Mouse (Mus musculus) forebrain, embryonic 16.5 days (tissue): ENCODE data around the gene Lin7c. TPM values are rescaled to one million over a fixed set of nuclear protein-coding genes. Genes with fewer than 3 reads are reported as not detected.

Experiments
- ATAC-seq: fragments of 200-750 bp; cut with Nextera tagmentation; 2 replicates; pipeline ENCODE4 v1.8.0; 2017; ENCODE audit warnings: mild to moderate bottlenecking, moderate library complexity
- H3K27ac ChIP-seq: fragments of 300-500 bp; sonication (generic); 2 replicates; pipeline ENCODE4 v1.5.1; 2014; ENCODE audit warnings: low read length, control low read depth
- H3K27me3 ChIP-seq: fragments of 300-500 bp; sonication (generic); replicated peaks from 2 replicates; pipeline ENCODE4 v1.6.1; 2014; ENCODE audit warnings: low read length; ENCODE audit not compliant: control insufficient read depth, insufficient read depth
- H3K36me3 ChIP-seq: fragments of 300-500 bp; sonication (generic); 2 replicates; pipeline ENCODE4 v1.6.1; 2014; ENCODE audit not compliant: control insufficient read depth, insufficient read depth
- H3K4me1 ChIP-seq: fragments of 300-500 bp; sonication (generic); replicated peaks from 2 replicates; pipeline ENCODE4 v1.6.1; 2014; ENCODE audit warnings: low read length; ENCODE audit not compliant: control insufficient read depth, insufficient read depth
- H3K4me2 ChIP-seq: fragments of 300-500 bp; sonication (generic); 2 replicates; pipeline ENCODE4 v1.6.1; 2014; ENCODE audit warnings: mild to moderate bottlenecking, low read length, control low read depth
- H3K4me3 ChIP-seq: fragments of 300-500 bp; sonication (generic); replicated peaks from 2 replicates; pipeline ENCODE4 v1.5.1; 2014; ENCODE audit warnings: mild to moderate bottlenecking, low read length, control low read depth
- H3K9ac ChIP-seq: fragments of 300-500 bp; sonication (generic); replicated peaks from 2 replicates; pipeline ENCODE4 v1.6.1; 2014; ENCODE audit warnings: low read depth, low read length, control low read depth
- H3K9me3 ChIP-seq: fragments of 300-500 bp; sonication (generic); 2 replicates; pipeline ENCODE4 v1.6.1; 2016; ENCODE audit warnings: low read length; ENCODE audit not compliant: control insufficient read depth
- WGBS: fragments of 180-500 bp; shearing (Covaris S2); extraction: QIAGEN DNeasy Blood & Tissue Kit; methylation state at CpG from one replicate; pipeline ENCODE4 v1.1.7; 2014; 5-methylcytosine and 5-hydroxymethylcytosine counted together
- polyA plus RNA-seq: library from polyadenylated mRNA; unstranded; fragments of >200 nt; fragmentation: Nextera tagmentation; extraction: Ambion mirVana; gene quantifications from 2 replicates; pipeline ENCODE4 v1.2.1, GENCODE M21; 2015

The Lin7c gene
- polyA plus RNA-seq, 1 experiment from 2014 or later, result 207 TPM

GRCm38 (mm10) chr2:109944995-109945394 is 54.3 kb downstream of the Lin7c start:
- Histone ChIP-seq H3K27ac (no peak overlapping the region), H3K9ac (no peak overlapping the region), H3K4me2 (no peak overlapping the region), H3K4me1 (peaks cover 13% of the 10 kb centered on the region), H3K27me3 (peaks cover 54% of the 10 kb centered on the region), H3K9me3 (no peaks in the 10 kb centered on the region), H3K4me3 (no peak overlapping the region), H3K36me3 (no peaks in the 10 kb centered on the region)
- 73% methylated on average over 9 of the region's 9 CpGs for WGBS
- ATAC-seq, result no peak

- Histone ChIP-seq H3K4me2 (no peak overlapping the region), H3K36me3 (no peaks in the 10 kb centered on the region), H3K27ac (no peak overlapping the region), H3K27me3 (peaks cover 59% of the 10 kb centered on the region), H3K4me3 (no peak overlapping the region), H3K9ac (no peak overlapping the region), H3K4me1 (peaks cover 13% of the 10 kb centered on the region), H3K9me3 (no peaks in the 10 kb centered on the region)
- WGBS, result 74% methylated on average over 4 of the region's 4 CpGs
- ATAC-seq, result no peak
Measured at GRCm38 (mm10) chr2:109945532-109945931, 54.9 kb downstream of the Lin7c start.

GRCm38 (mm10) chr2:109946426-109946825 is 55.8 kb downstream of the Lin7c start:
- H3K9me3 ChIP-seq, result no peaks in the 10 kb centered on the region
- no peak overlapping the region for H3K4me2 ChIP-seq
- no peak overlapping the region for H3K27ac ChIP-seq
- peaks cover 65% of the 10 kb centered on the region for H3K27me3 ChIP-seq
- no peak overlapping the region for H3K4me3 ChIP-seq
- ATAC-seq, result no peak
- no peaks in the 10 kb centered on the region for H3K36me3 ChIP-seq
- peaks cover 13% of the 10 kb centered on the region for H3K4me1 ChIP-seq
- no peak overlapping the region for H3K9ac ChIP-seq
- WGBS, result 93% methylated on average over 6 of the region's 6 CpGs

GRCm38 (mm10) chr2:109949519-109949918 is 58.9 kb downstream of the Lin7c start:
- no peak overlapping the region for H3K4me3 ChIP-seq
- H3K27me3 ChIP-seq, result peaks cover 71% of the 10 kb centered on the region
- no peaks in the 10 kb centered on the region for H3K36me3 ChIP-seq
- H3K9ac ChIP-seq, result no peak overlapping the region
- H3K4me1 ChIP-seq, result peaks cover 3% of the 10 kb centered on the region; the same call in 1 of the 2 replicates
- no peak for ATAC-seq
- no peak overlapping the region for H3K4me2 ChIP-seq
- no peak overlapping the region for H3K27ac ChIP-seq
- H3K9me3 ChIP-seq, result no peaks in the 10 kb centered on the region

GRCm38 (mm10) chr2:109950311-109950710 is 59.7 kb downstream of the Lin7c start:
- no peak overlapping the region for H3K9ac ChIP-seq
- peaks cover 72% of the 10 kb centered on the region for H3K27me3 ChIP-seq
- no peak overlapping the region for H3K4me2 ChIP-seq
- no peak for ATAC-seq
- no peaks in the 10 kb centered on the region for H3K9me3 ChIP-seq
- H3K4me1 ChIP-seq, result peaks cover 3% of the 10 kb centered on the region
- no peaks in the 10 kb centered on the region for H3K36me3 ChIP-seq
- 72% methylated on average over 3 of the region's 3 CpGs for WGBS
- H3K4me3 ChIP-seq, result no peak overlapping the region
- H3K27ac ChIP-seq, result no peak overlapping the region

Other genes starting within 250 kb of the Lin7c start
- gene Bdnf, start 216.2 kb upstream of the Lin7c start, polyA plus RNA-seq, result 2.2 and 3.0 TPM in 2 replicates
- 2.7 and 3.6 TPM in 2 replicates for gene Lgr4, start 26.8 kb downstream of the Lin7c start, polyA plus RNA-seq
- gene Ccdc34, start 127.0 kb downstream of the Lin7c start, polyA plus RNA-seq, result 31.2 and 33.5 TPM in 2 replicates